Mouse (Mus musculus): Measurements from ENCODE around the gene Sept9.
"Not testable (repeated sequence)": the region's sequence is repeated elsewhere in the genome, so short reads cannot be mapped to it uniquely, and the experiment has no call there.

The Sept9 gene

GRCm38 (mm10) chr11:117325468-117326139 is 126.1 kb downstream of the Sept9 start:
- DNase-seq (ENCODE audit: low spot score in 2 of 2), result peak in 1 of 2 experiments; percentile 81

- no peak for DNase-seq (ENCODE audit: low spot score in 2 of 2)
These were observed 126.8 kb downstream of the Sept9 start for GRCm38 (mm10) chr11:117326140-117326725.

GRCm38 (mm10) chr11:117326867-117327600 is 127.6 kb downstream of the Sept9 start:
- peak in 1 of 2 experiments; percentile 59 for DNase-seq (ENCODE audit: low spot score in 2 of 2)

- no peak for DNase-seq (ENCODE audit: low spot score in 2 of 2)
These were observed 128.2 kb downstream of the Sept9 start for GRCm38 (mm10) chr11:117327633-117328032.

- no peak for DNase-seq (ENCODE audit: low spot score in 2 of 2)
These were observed 130.9 kb downstream of the Sept9 start for GRCm38 (mm10) chr11:117330076-117330950.

- DNase-seq (ENCODE audit: low spot score in 2 of 2), result no peak
These were observed 131.4 kb downstream of the Sept9 start for GRCm38 (mm10) chr11:117330951-117331254.

- no peak for DNase-seq (ENCODE audit: low spot score in 2 of 2)
These were observed 132.1 kb downstream of the Sept9 start for GRCm38 (mm10) chr11:117331361-117332241.

GRCm38 (mm10) chr11:117332242-117333149 is 133.0 kb downstream of the Sept9 start:
- peak in 1 of 2 experiments; percentile 68 for DNase-seq (ENCODE audit: low spot score in 2 of 2)

- no peak for DNase-seq (ENCODE audit: low spot score in 2 of 2)
These were observed 133.8 kb downstream of the Sept9 start for GRCm38 (mm10) chr11:117333150-117333715.

- peak in 1 of 2 experiments; percentile 59 for DNase-seq (ENCODE audit: low spot score in 2 of 2)
These were observed 134.6 kb downstream of the Sept9 start for GRCm38 (mm10) chr11:117334101-117334500.

- DNase-seq (ENCODE audit: low spot score in 2 of 2), result no peak
These were observed 135.7 kb downstream of the Sept9 start for GRCm38 (mm10) chr11:117335146-117335545.

GRCm38 (mm10) chr11:117336081-117336788 is 136.8 kb downstream of the Sept9 start:
- no peak for DNase-seq (ENCODE audit: low spot score in 2 of 2)

- DNase-seq (ENCODE audit: low spot score in 2 of 2), result no peak
These were observed 138.3 kb downstream of the Sept9 start for GRCm38 (mm10) chr11:117337749-117338148.

- DNase-seq (ENCODE audit: low spot score in 2 of 2), result peak in 1 of 2 experiments; percentile 46
These were observed 139.0 kb downstream of the Sept9 start for GRCm38 (mm10) chr11:117338503-117338902.

GRCm38 (mm10) chr11:117339050-117339449 is 139.6 kb downstream of the Sept9 start:
- no peak for DNase-seq (ENCODE audit: low spot score in 2 of 2)

- DNase-seq (ENCODE audit: low spot score in 2 of 2), result no peak
These were observed 141.8 kb downstream of the Sept9 start for GRCm38 (mm10) chr11:117341218-117341617.

GRCm38 (mm10) chr11:117342076-117342475 is 142.6 kb downstream of the Sept9 start:
- DNase-seq (ENCODE audit: low spot score in 2 of 2), result no peak

GRCm38 (mm10) chr11:117342490-117342889 is 143.0 kb downstream of the Sept9 start:
- not testable (repeated sequence) for DNase-seq (ENCODE audit: low spot score in 2 of 2)

- no peak for DNase-seq (ENCODE audit: low spot score in 2 of 2)
These were observed 144.3 kb downstream of the Sept9 start for GRCm38 (mm10) chr11:117343800-117344199.
